Mouse (Mus musculus) lung, postnatal 0 days (tissue): ENCODE measurements around the gene Ctsc. TPM values are rescaled to one million over a fixed set of nuclear protein-coding genes. Genes with fewer than 3 reads are reported as not detected.
A peak's percentile ranks its signal among the peaks of the same experiment; 100 is the strongest.

Source experiments
- ATAC-seq: fragments of 200-750 bp; cut with Nextera tagmentation; 2 replicates; pipeline ENCODE4 v1.8.0; 2017; ENCODE audit warnings: moderate library complexity
- DNase-seq: peaks from one replicate; pipeline ENCODE4 v3.0.0-alpha.2; 2016; ENCODE audit warnings: low spot score
- H3K27ac ChIP-seq: fragments of 300-500 bp; sonication (generic); 2 replicates; pipeline ENCODE4 v1.5.1; 2014; ENCODE audit warnings: antibody characterized with exemption, mild to moderate bottlenecking, low read length, mixed read lengths
- H3K27me3 ChIP-seq: fragments of 300-500 bp; sonication (generic); replicated peaks from 2 replicates; pipeline ENCODE4 v1.6.1; 2014; ENCODE audit warnings: low read length, mixed read lengths; ENCODE audit not compliant: insufficient read depth
- H3K36me3 ChIP-seq: fragments of 300-500 bp; sonication (generic); 2 replicates; pipeline ENCODE4 v1.6.1; 2014; ENCODE audit warnings: low read length, mixed read lengths; ENCODE audit not compliant: insufficient read depth
- H3K4me1 ChIP-seq: fragments of 300-500 bp; sonication (generic); 2 replicates; pipeline ENCODE4 v1.6.1; 2014; ENCODE audit warnings: antibody characterized with exemption, low read depth, low read length, mixed read lengths; ENCODE audit not compliant: insufficient read depth
- H3K4me2 ChIP-seq: fragments of 300-500 bp; sonication (generic); replicated peaks from 2 replicates; pipeline ENCODE4 v1.6.1; 2014; ENCODE audit warnings: low read depth, mild to moderate bottlenecking, low read length, moderate library complexity, mixed read lengths
- H3K4me3 ChIP-seq: fragments of 300-500 bp; sonication (generic); 2 replicates; pipeline ENCODE4 v1.5.1; 2014; ENCODE audit warnings: low read depth, low read length
- H3K9ac ChIP-seq: fragments of 300-500 bp; sonication (generic); replicated peaks from 2 replicates; pipeline ENCODE4 v1.6.1; 2014; ENCODE audit warnings: low read depth, mild to moderate bottlenecking
- H3K9me3 ChIP-seq: fragments of 300-500 bp; sonication (generic); 2 replicates; pipeline ENCODE4 v1.6.1; 2016; ENCODE audit warnings: low read length, mixed read lengths
- CTCF ChIP-seq: IDR thresholded peaks from 2 replicates; pipeline ENCODE4 v1.5.1; 2016; ENCODE audit warnings: antibody characterized with exemption, mild to moderate bottlenecking
- EP300 ChIP-seq: IDR thresholded peaks from 2 replicates; pipeline ENCODE4 v1.6.1; 2016; ENCODE audit warnings: antibody characterized with exemption, mild to moderate bottlenecking, control low read depth
- WGBS: fragments of 180-500 bp; shearing (Covaris S2); extraction: QIAGEN DNeasy Blood & Tissue Kit; methylation state at CpG from one replicate; pipeline ENCODE4 v1.1.7; 2014; 5-methylcytosine and 5-hydroxymethylcytosine counted together
- polyA plus RNA-seq: library from polyadenylated mRNA; unstranded; fragments of >200 nt; fragmentation: Nextera tagmentation; extraction: Ambion mirVana; gene quantifications from 2 replicates; pipeline ENCODE4 v1.2.1, GENCODE M21; 2015

The Ctsc gene
- polyA plus RNA-seq, 1 experiment from 2014 or later, result 303 TPM

DNA sequence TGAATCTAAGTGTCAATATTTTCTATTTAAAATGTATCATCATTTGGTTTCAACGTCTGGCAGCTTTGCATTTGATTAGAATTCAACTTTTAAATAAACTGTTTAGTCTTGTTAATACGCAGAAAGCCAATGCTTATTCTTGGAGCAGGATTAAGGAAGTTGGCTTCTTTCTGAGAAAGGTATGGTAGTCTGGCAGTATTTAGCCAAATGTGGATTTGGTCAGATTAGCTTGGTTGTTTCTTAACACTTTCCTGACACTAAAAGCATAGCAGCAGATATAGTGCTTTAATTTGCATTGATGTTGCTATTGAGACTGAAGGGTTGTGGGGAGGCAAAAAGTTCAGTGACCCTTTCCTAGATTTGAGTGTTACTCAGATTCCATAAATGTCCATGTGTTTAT is 14.2 kb downstream of the Ctsc start:
- H3K9ac ChIP-seq, result no peak overlapping the region
- no peak overlapping the region for H3K27ac ChIP-seq
- TF ChIP-seq EP300, result no peak
- no peak for TF ChIP-seq CTCF
- ATAC-seq, result no peak
- 41% methylated on average over 2 of the region's 2 CpGs for whole genome bisulfite sequencing
- no peak overlapping the region for H3K4me3 ChIP-seq
- no peaks in the 10 kb centered on the region for H3K9me3 ChIP-seq
- H3K4me2 ChIP-seq, result no peak overlapping the region
- no peaks in the 10 kb centered on the region for H3K27me3 ChIP-seq
- DNase-seq, result no peak
- H3K4me1 ChIP-seq, result peaks cover 7% of the 10 kb centered on the region; the same call in 1 of the 2 replicates
- no peaks in the 10 kb centered on the region for H3K36me3 ChIP-seq

DNA sequence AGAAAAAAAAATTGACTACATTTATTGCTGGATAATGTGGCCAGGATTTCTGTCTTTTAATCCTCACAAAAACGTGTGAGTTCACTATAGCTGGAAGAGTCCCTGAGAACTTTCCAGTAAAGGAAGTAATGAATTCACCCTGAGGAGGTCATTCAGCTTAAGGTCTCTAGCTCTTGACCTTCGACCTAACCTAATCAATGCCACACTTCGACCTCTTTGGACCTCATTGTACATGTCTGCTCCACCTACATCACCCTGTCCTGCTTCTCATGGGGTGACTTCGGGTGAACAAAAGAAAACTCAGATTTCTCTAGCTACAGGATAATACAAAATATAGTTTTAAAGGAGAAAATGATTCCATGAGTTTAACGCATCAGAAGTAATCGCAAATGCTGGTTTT is 16.0 kb downstream of the Ctsc start:
- H3K36me3 ChIP-seq, result no peaks in the 10 kb centered on the region
- TF ChIP-seq EP300 (no peak), CTCF (no peak)
- H3K9ac ChIP-seq, result no peak overlapping the region
- H3K4me3 ChIP-seq, result no peak overlapping the region
- no peak overlapping the region for H3K27ac ChIP-seq
- DNase-seq (no peak), ATAC-seq (no peak)
- no peaks in the 10 kb centered on the region for H3K9me3 ChIP-seq
- no peaks in the 10 kb centered on the region for H3K27me3 ChIP-seq
- H3K4me1 ChIP-seq, result peaks cover 7% of the 10 kb centered on the region; the same call in 1 of the 2 replicates
- no peak overlapping the region for H3K4me2 ChIP-seq
- WGBS, result 78% methylated on average over 6 of the region's 6 CpGs

DNA sequence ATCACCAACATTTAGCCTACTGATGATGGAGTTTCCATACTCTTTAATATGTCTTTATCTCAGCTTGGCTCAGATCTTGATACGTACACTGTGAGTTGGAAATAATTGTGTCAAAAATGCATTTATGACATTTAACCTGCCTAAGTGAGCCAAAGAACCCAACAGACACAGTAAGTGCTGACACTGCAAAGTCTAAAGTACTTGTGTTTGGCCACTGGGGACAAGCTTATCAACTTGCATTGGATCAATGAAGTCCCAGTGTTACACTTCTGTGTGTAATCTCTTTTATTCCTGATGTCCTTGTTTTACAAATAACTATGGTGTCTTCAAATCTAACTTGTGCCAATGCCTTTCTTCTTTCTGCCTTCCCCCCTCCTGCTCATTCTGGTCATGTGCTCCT is 18.1 kb downstream of the Ctsc start:
- Histone ChIP-seq H3K4me3 (no peak overlapping the region), H3K36me3 (no peaks in the 10 kb centered on the region), H3K9me3 (no peaks in the 10 kb centered on the region), H3K4me2 (no peak overlapping the region), H3K4me1 (no peaks in the 10 kb centered on the region), H3K9ac (no peak overlapping the region), H3K27ac (no peak overlapping the region), H3K27me3 (no peaks in the 10 kb centered on the region)
- no peak for DNase-seq
- no peak for ATAC-seq
- 80% methylated on average over 1 of the region's 1 CpGs for WGBS
- TF ChIP-seq EP300 (no peak), CTCF (no peak)

DNA sequence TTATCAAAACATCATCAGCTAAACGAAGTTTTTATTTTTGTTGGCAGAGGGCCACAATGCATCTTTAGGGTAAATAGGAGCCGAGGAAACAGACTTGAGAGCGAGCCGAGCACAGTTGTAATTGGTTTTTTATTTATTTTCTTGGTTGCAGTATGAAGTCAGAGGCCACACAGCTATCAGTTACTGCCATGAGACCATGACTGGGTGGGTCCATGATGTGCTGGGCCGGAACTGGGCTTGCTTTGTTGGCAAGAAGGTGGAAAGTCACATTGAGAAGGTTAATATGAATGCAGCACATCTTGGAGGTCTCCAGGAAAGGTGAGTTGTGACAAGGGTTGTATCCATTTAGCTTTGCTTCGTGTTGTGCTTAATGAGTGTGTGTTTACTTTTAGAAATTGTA is 19.0 kb downstream of the Ctsc start:
- ATAC-seq (no peak), DNase-seq (no peak)
- TF ChIP-seq EP300 (no peak), CTCF (no peak)
- no peaks in the 10 kb centered on the region for H3K9me3 ChIP-seq
- no peak overlapping the region for H3K4me3 ChIP-seq
- no peak overlapping the region for H3K9ac ChIP-seq
- no peaks in the 10 kb centered on the region; the same call in 1 of the 2 replicates for H3K36me3 ChIP-seq
- no peak overlapping the region for H3K4me2 ChIP-seq
- H3K4me1 ChIP-seq, result no peaks in the 10 kb centered on the region
- 48% methylated on average over 6 of the region's 6 CpGs for WGBS
- no peak overlapping the region for H3K27ac ChIP-seq
- H3K27me3 ChIP-seq, result no peaks in the 10 kb centered on the region

DNA sequence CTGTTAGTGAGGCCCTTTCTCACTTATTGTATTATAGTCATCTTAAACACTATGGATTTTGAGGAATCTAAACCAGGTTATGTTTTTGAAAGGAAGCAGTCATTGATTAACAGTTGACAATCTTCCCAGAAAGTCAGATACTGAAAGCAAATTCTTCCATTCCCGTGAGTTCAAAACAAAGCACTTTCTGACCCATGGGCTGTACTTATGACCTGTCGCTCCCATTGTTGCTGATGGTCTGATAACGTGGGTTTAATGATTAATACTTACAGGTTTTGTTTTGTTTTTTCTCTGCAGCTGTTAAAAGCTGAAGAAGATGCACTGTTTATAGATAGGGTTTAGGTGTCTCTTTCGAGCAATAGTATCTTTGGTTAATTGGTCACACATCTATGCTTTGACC is 27.9 kb downstream of the Ctsc start:
- Histone ChIP-seq H3K9ac (no peak overlapping the region), H3K9me3 (no peaks in the 10 kb centered on the region), H3K27me3 (no peaks in the 10 kb centered on the region), H3K27ac (no peak overlapping the region), H3K4me2 (no peak overlapping the region), H3K4me1 (no peaks in the 10 kb centered on the region), H3K4me3 (no peak overlapping the region), H3K36me3 (peaks cover 5% of the 10 kb centered on the region; the same call in 1 of the 2 replicates)
- 79% methylated on average over 4 of the region's 4 CpGs for WGBS
- DNase-seq (no peak), ATAC-seq (no peak)
- no peak for TF ChIP-seq EP300
- TF ChIP-seq CTCF, result no peak

DNA sequence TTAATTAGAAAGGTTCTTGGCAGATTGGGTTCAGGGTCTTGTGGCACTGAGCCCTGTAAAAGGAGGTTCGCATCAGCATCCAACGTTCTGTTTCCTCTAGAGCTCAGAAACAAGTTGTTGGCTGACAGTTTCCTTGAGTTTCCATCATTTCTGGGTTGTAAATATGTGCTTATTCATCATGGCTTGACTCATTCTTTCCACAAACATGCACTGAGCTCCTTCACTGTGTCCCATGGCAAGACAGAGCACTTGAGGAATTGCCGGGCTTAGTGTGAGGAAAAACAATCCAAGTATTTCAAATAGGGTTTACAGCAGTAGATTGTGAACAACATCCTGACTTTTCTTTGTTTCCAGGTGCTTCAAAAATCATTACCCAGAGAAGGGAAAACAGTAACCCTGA is 28.8 kb downstream of the Ctsc start:
- TF ChIP-seq CTCF (no peak), EP300 (no peak)
- H3K27ac ChIP-seq, result no peak overlapping the region
- H3K9ac ChIP-seq, result no peak overlapping the region
- no peaks in the 10 kb centered on the region for H3K4me1 ChIP-seq
- peak; percentile 37; the same call in 1 of the 2 replicates for ATAC-seq
- H3K27me3 ChIP-seq, result no peaks in the 10 kb centered on the region
- peaks cover 5% of the 10 kb centered on the region; the same call in 1 of the 2 replicates for H3K36me3 ChIP-seq
- no peak overlapping the region for H3K4me3 ChIP-seq
- H3K4me2 ChIP-seq, result no peak overlapping the region
- DNase-seq, result peak; percentile 46
- 44% methylated on average over 3 of the region's 3 CpGs for WGBS
- H3K9me3 ChIP-seq, result no peaks in the 10 kb centered on the region
